Mouse (Mus musculus): ENCODE results near the gene 2700097O09Rik. TPM values are rescaled to one million over a fixed set of nuclear protein-coding genes. Genes with fewer than 3 reads are reported as not detected.

The 2700097O09Rik gene
- polyA plus RNA-seq, 1 experiment, result 8.2 TPM

- no peak for DNase-seq (ENCODE audit: low read depth, low spot score)
- WGBS, result 88% methylated on average over 6 of the region's 6 CpGs
Observed at GRCm38 (mm10) chr12:54996979-54997474, 82.9 kb downstream of the 2700097O09Rik start.

DNA sequence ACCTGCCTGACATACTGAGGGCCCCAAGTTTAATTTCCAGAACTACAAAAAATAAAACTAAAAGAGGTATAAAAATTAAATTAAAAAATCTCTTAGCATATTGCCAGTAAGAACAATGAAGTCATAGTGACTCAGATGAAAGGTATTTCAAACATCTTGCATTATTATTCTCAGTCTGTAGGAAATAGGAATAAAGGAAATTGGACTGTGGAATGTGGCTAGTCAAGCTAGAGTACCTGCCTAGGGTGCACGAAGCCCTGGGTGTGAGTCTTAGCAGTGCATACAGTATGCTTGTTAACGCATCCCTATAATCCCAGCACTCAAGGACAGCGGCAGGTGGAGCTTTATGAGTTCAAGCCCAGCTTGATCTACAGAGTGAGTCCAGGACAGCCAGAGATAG, 83.9 kb downstream of the 2700097O09Rik start:
- WGBS, result 34% methylated on average over 3 of the region's 3 CpGs
- DNase-seq (ENCODE audit: low read depth, low spot score), result no peak

Other genes with a start within 250 kb of the 2700097O09Rik start
- 13.0 and 21.7 TPM in 2 replicates for gene Cfl2, start 217.2 kb downstream of the 2700097O09Rik start, polyA plus RNA-seq (2012; rRNA removed)
- gene Gm20403, start 93.6 kb downstream of the 2700097O09Rik start, polyA plus RNA-seq (2012; rRNA removed), result not detected in 2 replicates
- gene Baz1a, start 65.8 kb downstream of the 2700097O09Rik start, polyA plus RNA-seq (2012; rRNA removed), result 4.4 and 6.4 TPM in 2 replicates
- gene Srp54a, start 152 bp upstream of the 2700097O09Rik start, polyA plus RNA-seq (2012; rRNA removed), result 7.8 and 13.0 TPM in 2 replicates
- gene Fam177a, start 44.4 kb upstream of the 2700097O09Rik start, polyA plus RNA-seq (2012; rRNA removed), result 4.1 and 4.9 TPM in 2 replicates
- 10.5 and 13.8 TPM in 2 replicates for gene Srp54b, start 75.0 kb upstream of the 2700097O09Rik start, polyA plus RNA-seq (2012; rRNA removed)
- gene 1700047I17Rik2, start 119.5 kb upstream of the 2700097O09Rik start, polyA plus RNA-seq (2012; rRNA removed), result not detected in 2 replicates
- gene Srp54c, start 150.1 kb upstream of the 2700097O09Rik start, polyA plus RNA-seq (2012; rRNA removed), result 6.6 and 7.2 TPM in 2 replicates
- gene 1110008L16Rik, start 219.5 kb upstream of the 2700097O09Rik start, polyA plus RNA-seq (2012; rRNA removed), result 12.0 and 13.3 TPM in 2 replicates
- gene Ppp2r3c, start 222.9 kb upstream of the 2700097O09Rik start, polyA plus RNA-seq (2012; rRNA removed), result 1.8 and 1.9 TPM in 2 replicates

Measured in large intestine, adult 2 months (tissue).